Mouse (Mus musculus): ENCODE data around the gene Fam221b.

DNA sequence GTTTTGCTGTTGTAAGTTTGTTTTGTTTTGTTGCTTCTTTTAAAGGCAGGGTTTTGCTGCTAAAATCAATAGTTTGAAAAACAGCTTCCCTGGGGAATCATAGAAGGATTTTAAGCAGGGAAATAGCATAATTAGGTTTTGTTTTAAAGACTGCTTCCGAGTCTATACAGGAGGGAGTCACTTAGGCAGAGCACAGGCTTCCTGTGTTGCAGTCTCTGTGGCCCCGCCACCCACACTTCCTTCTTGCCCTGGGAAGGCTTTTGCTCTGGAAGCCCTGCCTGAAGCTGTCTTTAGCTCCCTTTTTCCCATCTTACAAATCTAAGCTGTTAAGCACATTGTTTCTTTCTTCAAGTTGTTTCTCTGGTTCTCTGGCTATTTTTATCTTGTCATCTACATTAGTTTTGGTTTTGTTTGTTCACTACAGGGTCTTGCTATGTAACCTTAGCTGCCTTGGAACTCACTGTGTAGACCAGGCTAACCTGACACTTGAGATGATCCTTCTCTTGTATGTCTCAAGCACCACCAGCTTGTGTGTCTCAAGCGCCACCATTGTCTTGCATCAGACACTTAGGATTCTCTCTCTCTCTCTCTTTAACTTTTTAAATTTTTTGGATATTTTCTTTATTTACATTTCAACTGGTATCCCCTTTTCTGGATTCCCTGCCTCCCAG lies 55.8 kb downstream of the Fam221b start:
- TF ChIP-seq CTCF (IDR thresholded peaks at IDR 0.05; ENCODE audit: control insufficient read depth, insufficient read depth, insufficient read length) (no peak), USF1 (IDR thresholded peaks at IDR 0.05; ENCODE audit: low read depth) (no peak), CEBPB (IDR thresholded peaks at IDR 0.05; ENCODE audit: low read depth) (no peak), MYOD1 (IDR thresholded peaks at IDR 0.05; ENCODE audit: control insufficient read depth, insufficient read length, low read depth) (no peak)
